Mouse (Mus musculus): ENCODE measurements around the gene Tbx18. TPM values are rescaled to one million over a fixed set of nuclear protein-coding genes. Genes with fewer than 3 reads are reported as not detected.

Gene Tbx18
- total and polyA plus RNA-seq, 3 experiments, result not detected

DNA sequence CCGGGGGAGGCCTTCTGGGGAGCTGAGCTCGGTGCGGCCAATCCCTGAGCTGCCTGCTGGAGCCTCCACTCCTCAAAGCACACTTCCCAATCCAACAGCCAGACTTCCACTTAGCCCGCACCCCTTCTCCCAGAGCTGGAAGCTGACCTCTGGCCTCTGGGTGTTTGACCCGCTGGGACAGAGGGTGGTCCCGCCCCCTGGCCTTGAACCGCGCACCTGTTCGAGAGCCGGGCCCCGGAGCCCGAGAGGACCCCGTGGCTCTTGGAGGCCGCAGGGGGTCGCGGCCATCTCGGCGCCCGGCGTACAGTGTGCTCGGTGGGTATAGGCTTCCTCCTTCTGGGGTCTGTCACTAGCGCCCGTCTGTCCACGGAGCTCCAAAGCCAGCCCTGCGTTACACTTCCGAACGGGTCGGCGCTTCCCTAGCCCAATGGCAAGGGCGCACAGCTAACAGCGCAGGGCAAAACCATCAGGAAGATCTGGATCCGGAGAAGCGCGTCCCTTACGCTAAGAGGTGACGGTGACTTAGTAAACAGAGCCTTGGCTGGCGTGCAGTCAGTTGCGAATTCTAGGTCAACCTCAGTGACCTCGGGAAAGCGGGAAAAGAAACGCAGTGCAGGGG is 8.6 kb upstream of the Tbx18 start:
- Histone ChIP-seq H3K27me3 (replicated peaks) (no peaks in the 10 kb centered on the region), H3K79me2 (replicated peaks; ENCODE audit: control insufficient read depth, extremely low read depth, insufficient read depth, poor library complexity, severe bottlenecking) (no peaks in the 10 kb centered on the region), H3K4me3 (replicated peaks in 1 of 3; ENCODE audit: low read depth in 2 of 3, low read length in 2 of 3, poor library complexity in 1 of 3) (no peak overlapping the region), H3K4me1 (ENCODE audit: control insufficient read depth in 1 of 2, insufficient read depth in 2 of 2) (no peaks in the 10 kb centered on the region), H3K36me3 (replicated peaks in 1 of 2; ENCODE audit: control insufficient read depth in 1 of 2, insufficient read depth in 1 of 2, low read length in 1 of 2) (no peaks in the 10 kb centered on the region), H3K27ac (ENCODE audit: insufficient read depth, low read depth) (no peak overlapping the region), H3K4me2 (ENCODE audit: insufficient read depth, low read depth, poor library complexity, severe bottlenecking) (no peak overlapping the region), H3K9me3 (replicated peaks; ENCODE audit: low read length) (peaks cover 14% of the 10 kb centered on the region), H3K9ac (ENCODE audit: insufficient read depth, low read depth) (no peak overlapping the region)
- in situ Hi-C loops (cut with MboI; ENCODE audit: low pct_ligation_motif_present, low pct_unique_long_range_greater_than_20kb, low sequenced_read_pairs) (no loop called here), dilution Hi-C loops (cut with MboI; ENCODE audit: extremely low pct_ligation_motif_present, extremely low pct_unique_long_range_greater_than_20kb, low sequenced_read_pairs) (no loop called here)
- no peak for DNase-seq (ENCODE audit: extremely low read depth)
- TF ChIP-seq CHD2 (IDR thresholded peaks at IDR 0.05; ENCODE audit: low read length) (no peak), PAX5 (IDR thresholded peaks at IDR 0.05; ENCODE audit: low read length) (no peak), ELF1 (IDR thresholded peaks at IDR 0.05; ENCODE audit: low read depth, low read length) (no peak), RCOR1 (conservative IDR thresholded peaks at IDR 0.05; ENCODE audit: low read depth, low read length) (no peak)

DNA sequence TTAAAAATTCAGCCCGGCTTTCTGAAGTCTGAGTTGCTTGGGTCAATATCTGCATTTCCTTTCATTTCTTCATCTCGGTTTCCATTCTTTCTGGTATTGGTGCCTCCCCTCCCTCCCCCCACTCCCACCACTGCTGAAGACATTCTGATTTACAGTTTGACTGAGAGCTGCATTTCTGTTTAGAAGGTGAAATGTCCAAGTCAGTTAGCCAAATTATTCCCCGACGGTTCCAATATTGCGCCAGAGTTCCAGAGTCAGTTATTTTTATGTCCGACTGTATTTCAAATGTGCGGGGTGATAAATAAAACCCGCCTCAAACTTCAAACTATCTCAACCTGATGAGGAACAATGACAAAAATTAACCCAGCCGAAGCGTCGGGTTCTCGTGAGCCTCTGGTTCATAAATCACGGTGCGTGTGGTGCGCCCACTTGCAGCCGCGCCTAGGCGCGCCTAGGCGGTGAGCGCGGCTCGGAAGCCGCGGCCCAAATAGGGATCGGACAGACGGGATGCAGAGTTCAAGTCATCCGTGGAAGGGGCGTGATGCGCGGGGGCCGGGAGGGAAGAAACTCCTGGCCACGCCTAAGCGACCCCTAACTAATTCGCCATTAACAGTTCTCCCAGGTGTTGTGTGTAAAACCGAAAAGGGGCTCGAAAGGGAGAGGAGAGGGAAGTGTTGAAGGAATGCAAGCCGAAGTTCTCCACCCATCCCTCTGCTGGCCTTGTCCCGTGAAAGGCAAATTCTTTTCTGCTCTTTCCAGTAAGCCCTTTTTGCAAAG is 7.9 kb upstream of the Tbx18 start:
- in situ Hi-C loops (cut with MboI; ENCODE audit: low pct_ligation_motif_present, low pct_unique_long_range_greater_than_20kb, low sequenced_read_pairs), result no loop called here
- Histone ChIP-seq H3K27ac (ENCODE audit: insufficient read depth, low read depth) (no peak overlapping the region), H3K4me2 (ENCODE audit: insufficient read depth, low read depth, poor library complexity, severe bottlenecking) (no peak overlapping the region), H3K9ac (ENCODE audit: insufficient read depth, low read depth) (no peak overlapping the region), H3K4me1 (ENCODE audit: control insufficient read depth in 1 of 2, insufficient read depth in 2 of 2) (no peaks in the 10 kb centered on the region), H3K79me2 (replicated peaks; ENCODE audit: control insufficient read depth, extremely low read depth, insufficient read depth, poor library complexity, severe bottlenecking) (no peaks in the 10 kb centered on the region), H3K27me3 (replicated peaks) (no peaks in the 10 kb centered on the region), H3K9me3 (replicated peaks; ENCODE audit: low read length) (peaks cover 14% of the 10 kb centered on the region), H3K36me3 (replicated peaks in 1 of 2; ENCODE audit: control insufficient read depth in 1 of 2, insufficient read depth in 1 of 2, low read length in 1 of 2) (no peaks in the 10 kb centered on the region), H3K4me3 (replicated peaks in 1 of 3; ENCODE audit: low read depth in 2 of 3, low read length in 2 of 3, poor library complexity in 1 of 3) (no peak overlapping the region)
- TF ChIP-seq SIN3A (IDR thresholded peaks at IDR 0.05; ENCODE audit: low read length) (no peak), IRF4 (IDR thresholded peaks at IDR 0.05; ENCODE audit: low read depth, low read length) (no peak), NELFE (IDR thresholded peaks at IDR 0.05; ENCODE audit: low read depth, low read length) (no peak), CTCF (conservative IDR thresholded peaks at IDR 0.05 in 1 of 2, IDR thresholded peaks at IDR 0.05 in 1 of 2; ENCODE audit: low read depth in 2 of 2, low read length in 2 of 2) (no peak)
- no peak for DNase-seq (ENCODE audit: extremely low read depth)
- dilution Hi-C loops (cut with MboI; ENCODE audit: extremely low pct_ligation_motif_present, extremely low pct_unique_long_range_greater_than_20kb, low sequenced_read_pairs), result no loop called here

DNA sequence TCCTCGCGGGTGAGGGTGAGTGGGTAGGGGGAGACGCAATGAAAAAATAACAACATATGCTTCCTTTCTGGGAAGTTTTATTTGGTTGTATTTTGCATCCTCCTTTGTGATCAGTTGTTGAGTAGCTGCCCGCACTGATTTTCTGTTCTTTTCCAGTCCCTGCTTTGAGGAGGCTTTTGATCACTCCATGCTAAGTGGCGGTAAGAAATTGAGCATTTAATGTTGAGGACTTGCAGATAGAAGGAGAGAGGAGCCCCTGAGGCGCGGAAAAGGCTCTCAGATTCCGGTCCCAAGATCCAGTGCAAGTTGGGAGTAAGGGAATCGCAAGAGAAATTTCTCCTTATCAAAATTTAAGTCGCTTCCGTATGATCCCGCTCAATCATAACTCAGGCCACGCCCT is 7.1 kb upstream of the Tbx18 start:
- Histone ChIP-seq H3K4me1 (ENCODE audit: control insufficient read depth in 1 of 2, insufficient read depth in 2 of 2) (no peaks in the 10 kb centered on the region), H3K79me2 (replicated peaks; ENCODE audit: control insufficient read depth, extremely low read depth, insufficient read depth, poor library complexity, severe bottlenecking) (no peaks in the 10 kb centered on the region), H3K9ac (ENCODE audit: insufficient read depth, low read depth) (no peak overlapping the region), H3K36me3 (replicated peaks in 1 of 2; ENCODE audit: control insufficient read depth in 1 of 2, insufficient read depth in 1 of 2, low read length in 1 of 2) (no peaks in the 10 kb centered on the region), H3K27me3 (replicated peaks) (no peaks in the 10 kb centered on the region), H3K4me2 (ENCODE audit: insufficient read depth, low read depth, poor library complexity, severe bottlenecking) (no peak overlapping the region), H3K9me3 (replicated peaks; ENCODE audit: low read length) (peaks cover 14% of the 10 kb centered on the region), H3K27ac (ENCODE audit: insufficient read depth, low read depth) (no peak overlapping the region), H3K4me3 (replicated peaks in 1 of 3; ENCODE audit: low read depth in 2 of 3, low read length in 2 of 3, poor library complexity in 1 of 3) (no peak overlapping the region)
- TF ChIP-seq ELF1 (IDR thresholded peaks at IDR 0.05; ENCODE audit: low read depth, low read length) (no peak), CHD2 (IDR thresholded peaks at IDR 0.05; ENCODE audit: low read length) (no peak), ZC3H11A (IDR thresholded peaks at IDR 0.05; ENCODE audit: low read depth, low read length) (no peak), NELFE (IDR thresholded peaks at IDR 0.05; ENCODE audit: low read depth, low read length) (no peak), MAFK (IDR thresholded peaks at IDR 0.05; ENCODE audit: insufficient replicate concordance, low read length) (no peak), CHD1 (IDR thresholded peaks at IDR 0.05; ENCODE audit: low read depth, low read length) (no peak), MYC (IDR thresholded peaks at IDR 0.05; ENCODE audit: low read depth, low read length) (no peak), IRF4 (IDR thresholded peaks at IDR 0.05; ENCODE audit: low read depth, low read length) (no peak)
- dilution Hi-C loops (cut with MboI; ENCODE audit: extremely low pct_ligation_motif_present, extremely low pct_unique_long_range_greater_than_20kb, low sequenced_read_pairs), result no loop called here
- in situ Hi-C loops (cut with MboI; ENCODE audit: low pct_ligation_motif_present, low pct_unique_long_range_greater_than_20kb, low sequenced_read_pairs), result no loop called here
- no peak for DNase-seq (ENCODE audit: extremely low read depth)

Measured in CH12.LX (cell line).